Mouse (Mus musculus): ENCODE measurements around the gene Rad51b. TPM values are rescaled to one million over a fixed set of nuclear protein-coding genes. Genes with fewer than 3 reads are reported as not detected.

The Rad51b gene
- total and polyA plus RNA-seq, 3 experiments, result 0.47 to 0.50 (median 0.49) TPM

DNA sequence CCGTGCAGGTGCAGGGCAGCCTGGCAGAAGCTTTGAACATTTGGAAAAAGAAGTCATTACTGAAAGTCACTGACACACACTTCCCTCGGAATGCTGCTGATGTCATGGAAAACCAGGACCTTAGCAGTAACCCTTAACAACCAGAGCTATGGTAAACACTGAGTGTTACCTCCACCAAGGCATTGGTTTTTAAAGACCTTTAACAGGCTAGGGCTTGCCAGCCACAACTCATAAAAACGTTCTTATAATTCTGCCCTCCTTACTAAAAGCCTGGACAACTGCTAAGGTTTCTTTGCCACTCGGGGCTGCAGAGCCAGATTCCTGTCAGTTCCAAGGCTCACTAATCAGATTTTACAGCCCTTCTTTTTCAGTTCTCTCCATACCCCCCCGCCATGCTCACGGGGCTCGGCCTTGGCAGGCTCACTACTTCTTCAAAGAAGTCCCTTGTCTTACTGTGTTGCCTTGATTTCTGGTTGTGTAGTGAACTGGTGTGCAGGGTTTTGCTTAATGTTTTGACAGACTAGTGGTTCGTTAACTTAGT lies 210.1 kb downstream of the Rad51b start:
- H3K79me2 ChIP-seq (replicated peaks; ENCODE audit: control insufficient read depth, insufficient read depth, low read length), result no peaks in the 10 kb centered on the region
- H3K27ac ChIP-seq, result no peak overlapping the region; the same call in 1 of the 2 replicates
- TF ChIP-seq EP300 (IDR thresholded peaks at IDR 0.05; ENCODE audit: insufficient read depth, low read depth, low read length), result no peak
- no peak for TF ChIP-seq POLR2A (IDR thresholded peaks at IDR 0.05; ENCODE audit: insufficient read depth, low read depth, low read length)
- TF ChIP-seq CTCF (IDR thresholded peaks at IDR 0.05), result no peak
- no peak overlapping the region for H3K9ac ChIP-seq (ENCODE audit: low read depth, low read length)
- H3K36me3 ChIP-seq (ENCODE audit: control insufficient read depth, insufficient read depth, low read length), result no peaks in the 10 kb centered on the region
- intact Hi-C loops (cut with DNase I), result no loop called here
- H3K4me3 ChIP-seq, result no peak overlapping the region
- H3K4me1 ChIP-seq (ENCODE audit: control insufficient read depth, insufficient read depth, low read length), result peaks cover 2% of the 10 kb centered on the region
- no peak for DNase-seq
- H3K27me3 ChIP-seq (ENCODE audit: control insufficient read depth, insufficient read depth, low read length), result no peaks in the 10 kb centered on the region
- 52% methylated on average over 8 of the region's 8 CpGs for WGBS

DNA sequence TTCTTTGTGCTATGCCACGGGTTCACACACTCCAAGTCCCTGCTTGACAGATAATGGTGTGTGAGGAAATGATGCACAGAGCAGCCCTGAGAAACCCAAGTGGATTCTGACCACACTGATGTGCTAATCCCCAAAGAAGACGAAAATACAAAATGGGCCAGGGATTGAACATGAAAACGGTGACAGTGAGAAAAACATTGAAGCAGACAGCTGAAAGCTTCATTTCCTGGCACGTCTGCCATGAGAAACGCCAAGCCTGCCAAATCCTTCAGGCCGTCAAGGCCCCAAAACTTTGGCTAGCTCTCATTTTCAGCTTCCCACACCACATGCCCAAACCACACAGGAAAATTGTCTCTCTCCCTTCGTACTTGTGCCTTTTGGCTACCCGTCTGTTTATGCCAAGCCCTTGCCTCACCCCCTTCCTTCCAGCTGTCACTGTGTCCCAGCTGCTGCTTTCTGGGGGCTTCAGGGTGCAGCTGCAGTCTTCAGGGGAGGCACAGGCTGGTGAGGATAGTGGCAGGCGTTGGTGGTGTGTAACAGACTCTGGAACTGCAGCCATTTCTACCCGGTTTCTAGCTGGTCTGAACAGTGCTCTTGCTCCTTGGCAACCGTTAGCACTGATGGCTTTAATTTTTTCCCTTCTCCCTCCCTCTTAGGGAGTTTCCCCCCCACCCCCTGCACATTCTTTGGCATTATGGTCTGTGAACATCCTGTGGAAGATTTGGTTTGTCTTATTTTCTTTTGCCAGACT lies 214.5 kb downstream of the Rad51b start:
- intact Hi-C loops (cut with DNase I), result no loop called here
- peaks cover 4% of the 10 kb centered on the region for H3K4me1 ChIP-seq (ENCODE audit: control insufficient read depth, insufficient read depth, low read length)
- no peak overlapping the region for H3K9ac ChIP-seq (ENCODE audit: low read depth, low read length)
- TF ChIP-seq EP300 (IDR thresholded peaks at IDR 0.05; ENCODE audit: insufficient read depth, low read depth, low read length) (0 out of 2 replicates have a peak, but pooled peaks have one; percentile 25), POLR2A (IDR thresholded peaks at IDR 0.05; ENCODE audit: insufficient read depth, low read depth, low read length) (no peak)
- H3K27me3 ChIP-seq (ENCODE audit: control insufficient read depth, insufficient read depth, low read length), result no peaks in the 10 kb centered on the region
- no peaks in the 10 kb centered on the region for H3K79me2 ChIP-seq (replicated peaks; ENCODE audit: control insufficient read depth, insufficient read depth, low read length)
- 42% methylated on average over 11 of the region's 11 CpGs for WGBS
- no peaks in the 10 kb centered on the region for H3K36me3 ChIP-seq (ENCODE audit: control insufficient read depth, insufficient read depth, low read length)
- peak overlapping the region; percentile 49 for H3K27ac ChIP-seq
- peak; percentile 48 to 52 for DNase-seq
- H3K4me3 ChIP-seq, result no peak overlapping the region

GRCm38 (mm10) chr12:79512205-79512886 lies 215.3 kb downstream of the Rad51b start:
- H3K4me1 ChIP-seq (ENCODE audit: control insufficient read depth, insufficient read depth, low read length), result peaks cover 4% of the 10 kb centered on the region
- peak overlapping the region; percentile 49; the same call in 1 of the 2 replicates for H3K27ac ChIP-seq
- peak in 1 of 2 experiments; percentile 11 for DNase-seq
- intact Hi-C loops (cut with DNase I), result no loop called here
- no peaks in the 10 kb centered on the region for H3K36me3 ChIP-seq (ENCODE audit: control insufficient read depth, insufficient read depth, low read length)
- H3K4me3 ChIP-seq, result no peak overlapping the region
- H3K79me2 ChIP-seq (replicated peaks; ENCODE audit: control insufficient read depth, insufficient read depth, low read length), result no peaks in the 10 kb centered on the region
- no peaks in the 10 kb centered on the region for H3K27me3 ChIP-seq (ENCODE audit: control insufficient read depth, insufficient read depth, low read length)
- no peak for TF ChIP-seq CTCF (IDR thresholded peaks at IDR 0.05)
- TF ChIP-seq EP300 (IDR thresholded peaks at IDR 0.05; ENCODE audit: insufficient read depth, low read depth, low read length), result no peak
- no peak for TF ChIP-seq POLR2A (IDR thresholded peaks at IDR 0.05; ENCODE audit: insufficient read depth, low read depth, low read length)
- WGBS, result 72% methylated on average over 10 of the region's 10 CpGs
- no peak overlapping the region for H3K9ac ChIP-seq (ENCODE audit: low read depth, low read length)

DNA sequence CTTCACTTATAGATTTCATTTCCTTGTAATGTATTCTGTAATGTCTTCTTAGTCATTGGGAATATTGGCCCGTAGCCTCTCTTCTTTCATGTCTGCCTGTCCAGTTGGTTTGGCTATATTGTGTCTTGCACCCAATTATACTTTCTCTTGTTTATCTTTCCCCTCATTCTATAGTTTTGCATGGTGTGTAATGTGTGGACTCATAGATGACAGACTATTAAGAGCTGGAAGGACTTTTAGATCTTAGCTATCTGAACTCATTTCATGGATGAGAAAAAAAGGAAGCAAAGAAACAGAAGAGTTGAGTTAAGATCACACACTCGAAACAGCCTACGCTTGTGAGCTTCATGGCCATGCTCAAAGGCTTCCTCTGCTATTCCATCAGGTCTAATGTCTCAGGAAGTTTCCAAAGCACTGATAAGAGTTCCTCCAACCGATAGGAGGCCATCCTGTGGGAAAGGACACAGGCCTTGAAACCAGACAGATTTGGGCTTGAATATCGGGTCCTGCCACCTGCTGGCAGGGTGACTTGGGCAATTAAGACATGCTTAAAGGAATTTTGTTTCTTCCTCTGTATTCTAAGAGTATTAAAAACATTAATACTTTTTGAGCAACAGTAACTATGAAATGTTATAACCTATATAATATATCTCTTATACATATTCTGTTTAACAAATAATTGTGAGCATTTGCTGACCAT lies 216.1 kb downstream of the Rad51b start:
- intact Hi-C loops (cut with DNase I), result no loop called here
- Histone ChIP-seq H3K36me3 (ENCODE audit: control insufficient read depth, insufficient read depth, low read length) (no peaks in the 10 kb centered on the region), H3K9ac (ENCODE audit: low read depth, low read length) (no peak overlapping the region), H3K4me1 (ENCODE audit: control insufficient read depth, insufficient read depth, low read length) (peaks cover 4% of the 10 kb centered on the region), H3K27me3 (ENCODE audit: control insufficient read depth, insufficient read depth, low read length) (no peaks in the 10 kb centered on the region), H3K79me2 (replicated peaks; ENCODE audit: control insufficient read depth, insufficient read depth, low read length) (no peaks in the 10 kb centered on the region), H3K27ac (no peak overlapping the region), H3K4me3 (no peak overlapping the region)
- TF ChIP-seq POLR2A (IDR thresholded peaks at IDR 0.05; ENCODE audit: insufficient read depth, low read depth, low read length) (no peak), EP300 (IDR thresholded peaks at IDR 0.05; ENCODE audit: insufficient read depth, low read depth, low read length) (no peak), CTCF (IDR thresholded peaks at IDR 0.05) (peak; percentile 32)
- no peak for DNase-seq
- 64% methylated on average over 5 of the region's 5 CpGs for WGBS

- H3K79me2 ChIP-seq (replicated peaks; ENCODE audit: control insufficient read depth, insufficient read depth, low read length), result no peaks in the 10 kb centered on the region
- H3K4me3 ChIP-seq, result no peak overlapping the region
- DNase-seq, result no peak
- H3K27ac ChIP-seq, result no peak overlapping the region
- H3K4me1 ChIP-seq (ENCODE audit: control insufficient read depth, insufficient read depth, low read length), result peaks cover 4% of the 10 kb centered on the region
- intact Hi-C loops (cut with DNase I), result no loop called here
- WGBS, result 83% methylated on average over 3 of the region's 3 CpGs
- H3K9ac ChIP-seq (ENCODE audit: low read depth, low read length), result no peak overlapping the region
- no peak for TF ChIP-seq POLR2A (IDR thresholded peaks at IDR 0.05; ENCODE audit: insufficient read depth, low read depth, low read length)
- no peak for TF ChIP-seq EP300 (IDR thresholded peaks at IDR 0.05; ENCODE audit: insufficient read depth, low read depth, low read length)
- no peak for TF ChIP-seq CTCF (IDR thresholded peaks at IDR 0.05)
- no peaks in the 10 kb centered on the region for H3K27me3 ChIP-seq (ENCODE audit: control insufficient read depth, insufficient read depth, low read length)
- no peaks in the 10 kb centered on the region for H3K36me3 ChIP-seq (ENCODE audit: control insufficient read depth, insufficient read depth, low read length)
Observed at GRCm38 (mm10) chr12:79514680-79515079, 217.6 kb downstream of the Rad51b start.

Data from heart, adult 2 months (tissue).